ENCODE assay signal across 32 mouse cellular contexts in the genomic region with DNA sequence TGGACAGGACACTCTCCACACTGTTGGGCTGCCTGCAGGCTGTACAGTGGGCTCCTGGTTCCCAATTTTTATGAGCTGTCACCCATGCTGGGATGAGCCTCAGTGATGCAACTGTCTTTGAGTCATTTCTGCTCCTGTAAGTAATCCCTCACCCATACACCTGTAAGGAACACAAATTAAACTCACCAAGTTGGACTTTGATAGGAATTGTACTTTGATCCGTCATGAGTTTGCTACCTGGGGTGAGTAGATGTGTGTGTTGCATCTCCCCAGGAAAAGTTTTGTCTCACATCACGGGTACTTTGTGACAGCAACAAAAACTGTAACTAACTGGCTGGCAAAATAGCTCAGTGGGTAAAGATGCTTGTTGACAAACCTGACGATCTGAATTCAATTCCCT. TPM values are rescaled to one million over a fixed set of nuclear protein-coding genes. Genes with fewer than 3 reads are reported as not detected.
DNase-seq lines count a peak whose midpoint lies in the region; ATAC-seq and TF ChIP-seq lines count a peak whose summit lies in the region.
"Had no signal": no experiment of that assay in that cellular context is flagged by ENCODE, and none has a peak within 500 bp of the region (broad histone marks: within the 10 kb centered on the region; RNA-seq: fewer than 3 reads in every experiment).

No protein-coding gene starts in this region.

- H3K9me3 ChIP-seq in liver, embryonic 11.5 days (ENCODE audit: control insufficient read depth, low read length) = no peaks in the 10 kb centered on the region
- H3K9me3 ChIP-seq in intestine, embryonic 15.5 days = no peaks in the 10 kb centered on the region
- no peaks in the 10 kb centered on the region for H3K9me3 ChIP-seq in intestine, postnatal 0 days (ENCODE audit: control insufficient read depth)
- H3K9me3 ChIP-seq: embryonic facial prominence, embryonic 10.5 days; embryonic facial prominence, embryonic 13.5 days; forebrain, embryonic 12.5 days; forebrain, embryonic 15.5 days; G1E; heart, embryonic 10.5 days; heart, embryonic 13.5 days had no signal

- no peak for TF ChIP-seq EP300 in heart, adult 2 months (IDR thresholded peaks at IDR 0.05; ENCODE audit: insufficient read depth, low read depth, low read length)

- 86% methylated on average over 3 of the region's 3 CpGs for WGBS in heart, adult 2 months
- WGBS in liver, adult 2 months = 26% methylated on average over 3 of the region's 3 CpGs
- 78% methylated on average over 3 of the region's 3 CpGs for WGBS in liver, embryonic 11.5 days
- WGBS in intestine, embryonic 15.5 days = 66% methylated on average over 3 of the region's 3 CpGs
- WGBS in intestine, postnatal 0 days = 44% methylated on average over 3 of the region's 3 CpGs

- peaks cover 6% of the 10 kb centered on the region for H3K79me2 ChIP-seq in heart, adult 2 months (replicated peaks; ENCODE audit: control insufficient read depth, insufficient read depth, low read length)
- H3K79me2 ChIP-seq in liver, adult 2 months (ENCODE audit: control insufficient read depth, insufficient read depth, low read length) = peaks cover 52% of the 10 kb centered on the region; the same call in 1 of the 2 replicates

- no peak overlapping the region for H3K4me3 ChIP-seq in heart, adult 2 months
- H3K4me3 ChIP-seq in liver, adult 2 months (ENCODE audit: insufficient read depth, low read depth, low read length) = no peak overlapping the region
- H3K4me3 ChIP-seq in liver, embryonic 11.5 days (ENCODE audit: low read depth, low read length) = no peak overlapping the region
- H3K4me3 ChIP-seq in intestine, embryonic 15.5 days (replicated peaks) = no peak overlapping the region
- no peak overlapping the region for H3K4me3 ChIP-seq in intestine, postnatal 0 days (ENCODE audit: low read depth, low read length)
- H3K4me3 ChIP-seq: embryonic facial prominence, embryonic 10.5 days; embryonic facial prominence, embryonic 13.5 days; erythroblast, embryonic 14.5 days; forebrain, embryonic 12.5 days; forebrain, embryonic 15.5 days; heart, embryonic 10.5 days; heart, embryonic 13.5 days had no signal

- intact Hi-C loops in heart, adult 2 months (cut with DNase I) = no loop called here

- ATAC-seq in liver, embryonic 11.5 days (replicated peaks; ENCODE audit: low FRiP score) = no peak
- ATAC-seq in intestine, embryonic 15.5 days = peak; percentile 82
- ATAC-seq in intestine, postnatal 0 days = peak; percentile 75
- ATAC-seq: forebrain, embryonic 15.5 days; hindbrain, postnatal 0 days; Patski had no signal

- TF ChIP-seq CTCF in heart, adult 2 months (IDR thresholded peaks at IDR 0.05) = no peak
- no peak for TF ChIP-seq CTCF in liver, adult 2 months (IDR thresholded peaks at IDR 0.05; ENCODE audit: low read depth, low read length)
- TF ChIP-seq CTCF in intestine, postnatal 0 days (IDR thresholded peaks at IDR 0.05; ENCODE audit: low read depth) = no peak

- H3K4me1 ChIP-seq in heart, adult 2 months (ENCODE audit: control insufficient read depth, insufficient read depth, low read length) = peaks cover 32% of the 10 kb centered on the region
- peaks cover 55% of the 10 kb centered on the region for H3K4me1 ChIP-seq in liver, adult 2 months (ENCODE audit: control insufficient read depth, insufficient read depth, low read length)
- H3K4me1 ChIP-seq in liver, embryonic 11.5 days (replicated peaks; ENCODE audit: control insufficient read depth, insufficient read depth, low read length) = peaks cover 24% of the 10 kb centered on the region
- H3K4me1 ChIP-seq in intestine, embryonic 15.5 days (replicated peaks) = peaks cover 17% of the 10 kb centered on the region; the same call in 1 of the 2 replicates
- 0 out of 2 replicates have a peak, but pooled peaks cover 4% of the 10 kb centered on the region for H3K4me1 ChIP-seq in intestine, postnatal 0 days (replicated peaks; ENCODE audit: control insufficient read depth, insufficient read depth, low read length)
- H3K4me1 ChIP-seq: forebrain, embryonic 12.5 days had no signal

- peaks cover 33% of the 10 kb centered on the region for H3K36me3 ChIP-seq in heart, adult 2 months (ENCODE audit: control insufficient read depth, insufficient read depth, low read length)
- no peaks in the 10 kb centered on the region for H3K36me3 ChIP-seq in liver, adult 2 months (ENCODE audit: control insufficient read depth, insufficient read depth, low read length)
- no peaks in the 10 kb centered on the region for H3K36me3 ChIP-seq in liver, embryonic 11.5 days (ENCODE audit: control insufficient read depth, insufficient read depth, low read length)
- no peaks in the 10 kb centered on the region for H3K36me3 ChIP-seq in intestine, embryonic 15.5 days
- H3K36me3 ChIP-seq in intestine, postnatal 0 days (ENCODE audit: control insufficient read depth, insufficient read depth) = peaks cover 3% of the 10 kb centered on the region; the same call in 1 of the 2 replicates
- H3K36me3 ChIP-seq: embryonic facial prominence, embryonic 13.5 days; forebrain, embryonic 12.5 days; forebrain, embryonic 15.5 days; G1E; heart, embryonic 10.5 days; heart, embryonic 13.5 days had no signal

- no peak overlapping the region for H3K9ac ChIP-seq in heart, adult 2 months (ENCODE audit: low read depth, low read length)
- no peak overlapping the region for H3K9ac ChIP-seq in liver, adult 2 months (ENCODE audit: low read depth, low read length)
- H3K9ac ChIP-seq in liver, embryonic 11.5 days (ENCODE audit: low read depth, low read length) = no peak overlapping the region
- H3K9ac ChIP-seq in intestine, embryonic 15.5 days = no peak overlapping the region
- no peak overlapping the region for H3K9ac ChIP-seq in intestine, postnatal 0 days (ENCODE audit: low read depth, low read length)
- H3K9ac ChIP-seq: embryonic facial prominence, embryonic 13.5 days; forebrain, embryonic 12.5 days; forebrain, embryonic 15.5 days; heart, embryonic 13.5 days; hindbrain, embryonic 14.5 days had no signal

- H3K4me2 ChIP-seq in liver, embryonic 11.5 days = no peak overlapping the region
- H3K4me2 ChIP-seq in intestine, embryonic 15.5 days (replicated peaks) = no peak overlapping the region
- no peak overlapping the region for H3K4me2 ChIP-seq in intestine, postnatal 0 days (replicated peaks; ENCODE audit: low read depth)
- H3K4me2 ChIP-seq: embryonic facial prominence, embryonic 13.5 days; forebrain, embryonic 12.5 days; forebrain, embryonic 15.5 days; heart, embryonic 13.5 days; hindbrain, embryonic 14.5 days had no signal

- peak overlapping the region; percentile 0; the same call in 1 of the 2 replicates for H3K27ac ChIP-seq in heart, adult 2 months
- H3K27ac ChIP-seq in liver, adult 2 months (replicated peaks; ENCODE audit: insufficient read depth, low read depth, low read length) = peak overlapping the region; percentile 20
- H3K27ac ChIP-seq in liver, embryonic 11.5 days (ENCODE audit: low read depth, low read length) = no peak overlapping the region
- H3K27ac ChIP-seq in intestine, embryonic 15.5 days = no peak overlapping the region
- H3K27ac ChIP-seq in intestine, postnatal 0 days (ENCODE audit: low read depth, low read length) = peak overlapping the region; percentile 50; the same call in 1 of the 2 replicates
- H3K27ac ChIP-seq: embryonic facial prominence, embryonic 10.5 days; embryonic facial prominence, embryonic 13.5 days; forebrain, embryonic 12.5 days; forebrain, embryonic 15.5 days; heart, embryonic 10.5 days; heart, embryonic 13.5 days; hindbrain, embryonic 14.5 days; hindbrain, postnatal 0 days had no signal

- no peaks in the 10 kb centered on the region for H3K27me3 ChIP-seq in heart, adult 2 months (ENCODE audit: control insufficient read depth, insufficient read depth, low read length)
- H3K27me3 ChIP-seq in liver, adult 2 months (ENCODE audit: control insufficient read depth, insufficient read depth, low read length) = no peaks in the 10 kb centered on the region
- no peaks in the 10 kb centered on the region for H3K27me3 ChIP-seq in liver, embryonic 11.5 days (replicated peaks; ENCODE audit: control insufficient read depth, insufficient read depth, low read length)
- H3K27me3 ChIP-seq in intestine, embryonic 15.5 days (replicated peaks) = no peaks in the 10 kb centered on the region
- no peaks in the 10 kb centered on the region for H3K27me3 ChIP-seq in intestine, postnatal 0 days (replicated peaks; ENCODE audit: control insufficient read depth, insufficient read depth, low read length)
- H3K27me3 ChIP-seq: CH12.LX; embryonic facial prominence, embryonic 13.5 days; forebrain, embryonic 12.5 days; forebrain, embryonic 15.5 days; heart, embryonic 13.5 days; Patski had no signal

- no peak for TF ChIP-seq POLR2A in heart, adult 2 months (IDR thresholded peaks at IDR 0.05; ENCODE audit: insufficient read depth, low read depth, low read length)
- no peak for TF ChIP-seq POLR2A in liver, adult 2 months (IDR thresholded peaks at IDR 0.05; ENCODE audit: extremely low read depth, insufficient read depth, low read length)

- DNase-seq in heart, adult 2 months = no peak
- DNase-seq in heart, adult 9 months (ENCODE audit: low spot score in 2 of 2) = no peak
- DNase-seq in liver, adult 2 months (ENCODE audit: extremely low read depth, low read depth, low spot score) = peak; percentile 89
- DNase-seq in liver, embryonic 11.5 days (ENCODE audit: low spot score) = no peak
- no peak for DNase-seq in T-cell, adult 2 months (ENCODE audit: low spot score)
- DNase-seq: adrenal gland, adult 2 months; adrenal gland, postnatal 14 days; B cell, adult 2 months; cerebellum, adult 11-12 months; cerebellum, adult 8-10 months; cerebellum, postnatal 10 days; cerebellum, postnatal 36 days; embryo, embryonic 11 days; gastrocnemius, postnatal 10 days; gastrocnemius, postnatal 36 days; heart, adult 11 months; heart, postnatal 14 days; heart, postnatal 4 days had no signal

RNA-seq across cellular contexts. Expression of a gene that starts 44.8 kb away (rescaled TPM):
- total RNA-seq in heart, adult 2 months (2021) = 100 to 1,000 TPM; 112 to 145 TPM
- 24.6 and 42.3 TPM in 2 replicates for polyA plus RNA-seq in heart, adult 2 months (2012; rRNA removed)
- total RNA-seq in liver, adult 2 months (2014; rRNA removed) = 70.0 and 89.0 TPM in 2 replicates
- 28.5 and 30.3 TPM in 2 replicates for polyA plus RNA-seq in liver, adult 2 months (2012; rRNA removed)
- polyA plus RNA-seq in liver, embryonic 11.5 days (2014; fragmentation: Nextera tagmentation; extraction: Ambion mirVana) = 26.5 and 34.5 TPM in 2 replicates
- 31.8 and 38.6 TPM in 2 replicates for polyA plus RNA-seq in intestine, embryonic 15.5 days (2015; fragmentation: Nextera tagmentation; extraction: Ambion mirVana)
- 20.7 and 21.3 TPM in 2 replicates for polyA plus RNA-seq in intestine, postnatal 0 days (2015; fragmentation: Nextera tagmentation; extraction: Ambion mirVana)

Comparison
In these comparisons a context has a peak if more than half of its experiments do, and no peak if none do; other contexts are left out.
1. H3K27ac ChIP-seq: peak in heart, adult 2 months (single experiment), liver, adult 2 months (single experiment) and intestine, postnatal 0 days (single experiment); none in liver, embryonic 11.5 days (single experiment) and intestine, embryonic 15.5 days (single experiment).